Mouse (Mus musculus) ES-Bruce4 (cell line): ENCODE results near the gene Nutf2. TPM values are rescaled to one million over a fixed set of nuclear protein-coding genes. Genes with fewer than 3 reads are reported as not detected.

Experiments used
- H3K27ac ChIP-seq: 2 replicates; pipeline ENCODE4 v1.5.1; 2012; ENCODE audit warnings: low read length, inconsistent platforms; ENCODE audit not compliant: insufficient read depth
- H3K27me3 ChIP-seq: 2 replicates; pipeline ENCODE4 v1.6.1; 2012; ENCODE audit warnings: mild to moderate bottlenecking, low read length, inconsistent platforms; ENCODE audit not compliant: control insufficient read depth, poor library complexity, insufficient read depth, severe bottlenecking
- H3K36me3 ChIP-seq: 2 replicates; pipeline ENCODE4 v1.6.1; 2012; ENCODE audit warnings: inconsistent platforms, mild to moderate bottlenecking, low read length, moderate library complexity; ENCODE audit not compliant: control insufficient read depth, poor library complexity, insufficient read depth, severe bottlenecking
- H3K4me1 ChIP-seq: one replicate; pipeline ENCODE4 v1.8.1; 2011; ENCODE audit warnings: low read length; ENCODE audit not compliant: control insufficient read depth, insufficient read depth
- H3K4me3 ChIP-seq: 2 replicates; pipeline ENCODE4 v1.5.1; 2011; ENCODE audit warnings: low read depth, mild to moderate bottlenecking, low read length
- H3K9ac ChIP-seq: 2 replicates; pipeline ENCODE4 v1.6.1; 2012; ENCODE audit warnings: low read depth, mild to moderate bottlenecking, inconsistent platforms; ENCODE audit not compliant: poor library complexity, severe bottlenecking
- H3K9me3 ChIP-seq: replicated peaks from 2 replicates; pipeline ENCODE4 v1.6.1; 2012; ENCODE audit warnings: mild to moderate bottlenecking, low read length, inconsistent platforms; ENCODE audit not compliant: control insufficient read depth, poor library complexity, insufficient read depth, severe bottlenecking
- CTCF ChIP-seq: IDR thresholded peaks from one replicate; pipeline ENCODE4 v1.8.1; 2011; ENCODE audit warnings: low read depth, low read length
- EP300 ChIP-seq: IDR thresholded peaks from 2 replicates; pipeline ENCODE4 v1.6.1; 2011; ENCODE audit warnings: low read depth, low read length; ENCODE audit not compliant: insufficient read depth
- POLR2A ChIP-seq: IDR thresholded peaks from one replicate; pipeline ENCODE4 v1.8.1; 2011; ENCODE audit warnings: low read length; ENCODE audit not compliant: insufficient read depth
- polyA plus RNA-seq: library from polyadenylated mRNA; stranded (reverse); fragments of >200 nt; gene quantifications from 2 replicates; pipeline ENCODE4 v1.2.4, GENCODE M21; 2011; ENCODE audit warnings: low read depth; ENCODE audit not compliant: missing spikeins, insufficient read depth, insufficient read length

Gene Nutf2
- polyA plus RNA-seq = 29.9 and 30.2 TPM in 2 replicates

DNA sequence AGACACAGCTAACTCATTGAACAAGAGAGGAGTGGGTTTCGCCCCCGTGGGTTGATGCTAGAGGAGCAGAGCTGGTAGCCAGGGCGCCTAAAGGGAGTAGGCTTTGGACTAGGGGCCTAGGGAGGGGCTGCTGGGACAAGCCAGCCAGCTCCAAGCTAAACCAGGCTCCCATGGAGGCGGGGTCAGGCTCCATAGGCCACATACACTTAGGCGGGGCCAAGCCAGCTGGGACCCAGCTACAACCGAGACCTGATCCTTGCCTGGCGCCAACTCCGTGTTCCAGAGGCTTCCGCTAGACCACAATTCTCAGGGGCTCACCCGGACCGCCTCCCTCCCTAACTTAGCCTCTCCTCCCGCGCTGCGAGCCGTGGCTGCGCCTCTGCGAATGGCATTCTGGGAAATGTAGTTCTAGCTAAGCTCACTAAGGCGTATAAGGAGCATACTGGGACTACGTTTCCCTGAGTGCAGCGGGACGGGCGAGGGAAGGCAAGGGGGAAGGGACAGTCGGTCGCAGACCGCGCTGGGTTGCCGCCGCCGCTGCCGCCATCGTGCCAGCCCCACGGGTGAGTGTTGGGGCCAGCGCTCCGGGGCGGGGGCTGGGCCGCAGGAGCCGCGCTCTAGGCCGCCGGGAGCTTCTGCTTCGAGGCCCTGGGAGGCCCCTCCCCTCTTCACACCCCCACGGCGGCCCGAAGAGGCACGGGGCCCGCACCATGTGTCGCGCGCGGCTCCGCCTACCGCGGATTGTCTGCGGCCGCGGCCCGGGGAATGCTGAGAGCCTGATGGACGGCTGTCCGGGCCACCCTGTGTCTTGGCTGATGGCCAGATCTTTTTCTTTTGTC, at the start of gene Nutf2:
Gene Nutf2 (plus strand): TSS at position 438 of the 839 bp plus-strand sequence.
- Histone ChIP-seq H3K27ac (peak within 1 kb of the TSS; percentile 71), H3K4me3 (peak within 1 kb of the TSS; percentile 88), H3K36me3 (peaks cover 19% of the 10 kb centered on the region), H3K9ac (peak within 1 kb of the TSS; percentile 91), H3K9me3 (no peaks in the 10 kb centered on the region), H3K4me1 (peaks cover 3% of the 10 kb centered on the region), H3K27me3 (no peaks in the 10 kb centered on the region)
- TF ChIP-seq CTCF (no peak), EP300 (peak; percentile 38; the same call in 1 of the 2 replicates), POLR2A (peak; percentile 75)

DNA sequence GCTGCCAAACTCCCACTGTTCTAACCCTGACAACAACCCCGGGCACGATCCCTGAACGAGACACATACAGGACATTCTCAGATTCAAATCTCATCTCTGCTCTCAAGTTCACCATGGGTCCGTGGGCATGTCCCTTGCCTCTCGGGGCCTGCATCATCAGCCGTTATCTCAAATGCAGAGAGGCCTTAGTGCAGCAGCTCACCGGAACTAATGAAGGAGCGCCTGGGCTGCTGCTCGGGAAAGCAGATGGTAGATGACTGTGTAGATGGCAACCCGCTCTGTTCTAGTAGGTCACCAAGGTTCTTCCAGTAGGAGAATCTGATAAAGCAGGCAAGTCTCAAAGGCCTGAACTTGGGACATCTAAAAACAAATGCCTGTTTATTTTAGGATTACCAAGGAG, 49.3 kb upstream of the Nutf2 start:
- H3K4me1 ChIP-seq = no peaks in the 10 kb centered on the region
- H3K27ac ChIP-seq = no peak overlapping the region
- no peaks in the 10 kb centered on the region for H3K9me3 ChIP-seq
- H3K27me3 ChIP-seq = no peaks in the 10 kb centered on the region
- H3K9ac ChIP-seq = no peak overlapping the region
- no peaks in the 10 kb centered on the region for H3K36me3 ChIP-seq
- TF ChIP-seq EP300 (no peak), POLR2A (no peak), CTCF (no peak)
- no peak overlapping the region for H3K4me3 ChIP-seq

DNA sequence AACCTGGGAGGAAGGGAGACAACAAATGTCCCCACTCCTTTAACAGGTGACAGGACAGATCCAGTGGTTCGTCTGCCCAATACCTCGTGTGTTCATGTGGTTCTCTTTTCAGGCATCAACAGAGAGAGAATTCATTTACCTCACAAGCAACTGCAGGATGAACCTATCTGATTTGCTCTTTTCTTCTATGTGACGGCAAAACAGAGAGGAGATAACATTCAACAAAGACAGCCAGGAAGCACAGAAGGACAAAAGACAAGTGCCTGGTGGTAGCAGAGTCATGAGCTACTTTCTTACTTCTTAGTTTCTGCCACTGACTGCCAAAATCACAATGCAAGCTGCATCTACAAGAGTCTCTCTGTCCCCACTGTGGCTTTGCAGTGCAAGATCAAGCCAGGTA, 48.8 kb upstream of the Nutf2 start:
- Histone ChIP-seq H3K9ac (no peak overlapping the region), H3K36me3 (no peaks in the 10 kb centered on the region)

DNA sequence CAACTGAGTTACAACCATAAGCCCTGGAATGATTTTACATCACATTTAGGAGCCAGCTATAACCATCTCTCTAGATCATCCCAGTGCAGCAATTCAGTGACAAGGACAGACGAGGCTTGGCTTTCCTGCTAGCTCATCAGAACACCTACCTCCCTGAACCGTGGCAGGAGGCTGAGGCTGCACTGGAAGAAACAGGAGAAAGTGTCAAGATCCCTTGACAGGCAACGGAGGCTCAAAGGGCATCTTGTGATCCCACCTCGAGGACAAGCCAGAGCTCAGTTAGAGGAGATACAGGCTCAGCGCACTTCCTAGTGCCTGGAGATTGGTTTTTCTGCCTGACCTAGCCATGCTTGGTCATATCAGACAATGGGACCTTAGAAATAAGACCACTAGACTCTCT, 47.9 kb upstream of the Nutf2 start:
- TF ChIP-seq POLR2A = no peak
- TF ChIP-seq CTCF = no peak
- TF ChIP-seq EP300 = no peak
- Histone ChIP-seq H3K4me1 (no peaks in the 10 kb centered on the region), H3K27me3 (no peaks in the 10 kb centered on the region), H3K9me3 (no peaks in the 10 kb centered on the region), H3K4me3 (no peak overlapping the region), H3K27ac (no peak overlapping the region), H3K36me3 (no peaks in the 10 kb centered on the region), H3K9ac (no peak overlapping the region)

More for the DNA sequence above, 48.8 kb upstream of the Nutf2 start:
- TF ChIP-seq EP300 (no peak), POLR2A (no peak), CTCF (no peak)
- H3K9me3 ChIP-seq = no peaks in the 10 kb centered on the region
- no peaks in the 10 kb centered on the region for H3K4me1 ChIP-seq
- no peak overlapping the region for H3K27ac ChIP-seq
- H3K27me3 ChIP-seq = no peaks in the 10 kb centered on the region
- H3K4me3 ChIP-seq = no peak overlapping the region

DNA sequence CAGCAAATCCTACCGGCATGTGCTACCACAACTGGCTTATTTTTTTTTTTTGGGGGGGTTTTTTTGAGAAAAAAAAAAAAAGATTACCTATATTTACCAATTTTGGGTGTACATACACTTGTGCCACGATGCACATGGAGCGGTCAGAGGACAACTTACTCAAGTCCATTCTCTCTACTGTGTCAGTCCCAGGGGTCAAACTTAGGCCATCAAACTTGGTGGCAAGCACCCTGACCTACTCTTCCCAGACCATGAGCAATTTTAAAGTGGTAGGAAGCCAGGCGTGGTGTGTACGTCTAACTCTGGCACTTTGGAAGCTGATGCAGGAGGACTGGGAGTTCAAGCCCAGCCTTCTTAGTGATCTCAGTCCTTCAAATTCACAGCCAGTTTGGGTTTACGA, 47.1 kb upstream of the Nutf2 start:
- Histone ChIP-seq H3K4me3 (no peak overlapping the region), H3K27me3 (no peaks in the 10 kb centered on the region), H3K9me3 (no peaks in the 10 kb centered on the region), H3K27ac (no peak overlapping the region), H3K36me3 (no peaks in the 10 kb centered on the region), H3K9ac (no peak overlapping the region), H3K4me1 (no peaks in the 10 kb centered on the region)
- TF ChIP-seq CTCF = no peak
- TF ChIP-seq POLR2A = no peak
- no peak for TF ChIP-seq EP300

DNA sequence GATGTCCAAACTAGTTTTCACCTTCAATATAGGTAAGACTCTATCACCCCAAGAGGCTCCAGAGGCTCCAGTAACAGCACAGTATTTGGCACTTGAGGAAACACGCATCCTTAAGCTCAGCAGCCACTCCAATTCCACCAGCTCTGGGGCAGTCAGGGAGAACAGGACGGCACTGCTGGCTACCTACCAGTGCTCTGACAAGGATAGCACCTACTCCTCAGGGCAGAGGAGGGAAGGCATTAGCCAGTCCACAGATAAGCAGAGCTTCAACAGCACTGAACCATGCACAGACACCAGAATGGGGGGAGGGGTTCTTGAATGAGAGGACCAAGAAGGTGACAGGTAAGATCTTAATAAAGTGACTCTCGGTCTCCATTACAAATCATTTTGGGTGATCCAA, 40.7 kb upstream of the Nutf2 start:
- TF ChIP-seq CTCF (no peak), EP300 (no peak), POLR2A (no peak)
- H3K4me1 ChIP-seq = no peaks in the 10 kb centered on the region
- H3K36me3 ChIP-seq = peaks cover 9% of the 10 kb centered on the region; the same call in 1 of the 2 replicates
- H3K9me3 ChIP-seq = no peaks in the 10 kb centered on the region
- no peaks in the 10 kb centered on the region for H3K27me3 ChIP-seq
- H3K9ac ChIP-seq = no peak overlapping the region
- no peak overlapping the region for H3K27ac ChIP-seq
- H3K4me3 ChIP-seq = no peak overlapping the region
